11 mouse cellular contexts compared by ENCODE assay signal in the genomic region with DNA sequence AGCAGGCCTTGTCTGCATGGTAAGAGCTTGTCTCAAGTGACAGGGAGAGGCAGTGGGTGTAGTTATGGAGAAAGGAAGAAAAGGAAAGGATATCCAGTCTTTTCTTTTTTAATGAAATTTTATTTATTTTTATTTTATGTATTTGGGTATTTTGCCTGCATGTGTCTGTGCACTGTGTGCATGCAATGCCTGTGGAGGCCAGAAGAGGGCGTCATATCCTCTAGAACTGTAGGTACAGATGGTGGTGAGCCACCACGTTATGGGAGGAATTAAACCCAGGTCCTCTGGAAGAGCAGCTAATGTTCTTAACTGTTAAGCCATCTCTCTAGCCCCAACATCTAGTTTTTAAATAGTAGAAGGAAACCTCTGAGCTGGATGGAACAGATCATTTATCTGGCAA. TPM values are rescaled to one million over a fixed set of nuclear protein-coding genes. Genes with fewer than 3 reads are reported as not detected.
A peak's percentile ranks its signal among the peaks of the same experiment; 100 is the strongest.
DNase-seq lines count a peak whose midpoint lies in the region; ATAC-seq and TF ChIP-seq lines count a peak whose summit lies in the region.
"Had no signal": no experiment of that assay in that cellular context is flagged by ENCODE, and none has a peak within 500 bp of the region (broad histone marks: within the 10 kb centered on the region; RNA-seq: fewer than 3 reads in every experiment).

No protein-coding gene starts in this region.

- TF ChIP-seq POLR2A in lung, adult 2 months (IDR thresholded peaks at IDR 0.05; ENCODE audit: borderline replicate concordance, extremely low read depth, low read depth, low read length) = no peak
- TF ChIP-seq POLR2A in cortical plate, adult 2 months (IDR thresholded peaks at IDR 0.05; ENCODE audit: extremely low read depth, insufficient read depth, low read length) = no peak

- ATAC-seq in erythroid progenitor cell, adult 5-6 weeks (replicated peaks; ENCODE audit: low FRiP score, poor library complexity, severe bottlenecking) = no peak
- ATAC-seq: hindbrain, embryonic 16.5 days had no signal

- 55% methylated on average over 2 of the region's 2 CpGs for WGBS in lung, adult 2 months

- no peak overlapping the region for H3K27ac ChIP-seq in cortical plate, adult 2 months (ENCODE audit: insufficient read depth, low read length)
- H3K27ac ChIP-seq: lung, embryonic 15.5 days had no signal

- peak; percentile 25 for TF ChIP-seq CTCF in lung, adult 2 months (IDR thresholded peaks at IDR 0.05; ENCODE audit: insufficient read depth, low read length)
- 0 out of 2 replicates have a peak, but pooled peaks have one; percentile 19 for TF ChIP-seq CTCF in cortical plate, adult 2 months (IDR thresholded peaks at IDR 0.05; ENCODE audit: extremely low read depth, insufficient read depth, low read length)

- no peaks in the 10 kb centered on the region for H3K4me1 ChIP-seq in lung, adult 2 months (ENCODE audit: control insufficient read depth, insufficient read depth, low read length)
- peaks cover 3% of the 10 kb centered on the region for H3K4me1 ChIP-seq in cortical plate, adult 2 months (ENCODE audit: control insufficient read depth, insufficient read depth, low read length)

- DNase-seq in lung, adult 2 months = no peak
- DNase-seq in lung, postnatal 25 days (ENCODE audit: low spot score) = no peak
- DNase-seq in ES-CJ7 (ENCODE audit: low read depth, low spot score) = peak; percentile 31
- peak; percentile 43 to 56 for DNase-seq in thymus, postnatal 10 days (ENCODE audit: low spot score in 2 of 2)
- no peak for DNase-seq in urinary bladder, postnatal 4 days (ENCODE audit: low spot score in 2 of 2)
- DNase-seq: cerebellum, adult 8-10 months; heart, adult 11 months had no signal

- no peak overlapping the region for H3K4me3 ChIP-seq in lung, adult 2 months (replicated peaks; ENCODE audit: extremely low read depth, low read depth, low read length)
- no peak overlapping the region for H3K4me3 ChIP-seq in cortical plate, adult 2 months (ENCODE audit: insufficient read depth, low read length)
- H3K4me3 ChIP-seq: lung, embryonic 15.5 days had no signal

RNA-seq across cellular contexts. Expression of a gene that starts 2.3 kb away (rescaled TPM):
- 9.5 and 14.5 TPM in 2 replicates for polyA plus RNA-seq in lung, adult 2 months (2012; rRNA removed)
- polyA plus RNA-seq in cortical plate, adult 2 months (2012; rRNA removed) = 2.7 and 3.2 TPM in 2 replicates
- 9.2 and 10.5 TPM in 2 replicates for total RNA-seq in erythroid progenitor cell, adult 5-6 weeks (2015; ENCODE audit: low replicate concordance)
- 14.8 and 27.9 TPM in 2 replicates for total RNA-seq in erythroid progenitor cell, adult 5-6 weeks (2017; ENCODE audit: low replicate concordance)

RNA-seq across cellular contexts. Expression of a gene that starts 50.5 kb away (rescaled TPM):
- 62.3 and 84.1 TPM in 2 replicates for polyA plus RNA-seq in lung, adult 2 months (2012; rRNA removed)
- polyA plus RNA-seq in cortical plate, adult 2 months (2012; rRNA removed) = 151 and 154 TPM in 2 replicates
- 7.9 and 9.2 TPM in 2 replicates for total RNA-seq in erythroid progenitor cell, adult 5-6 weeks (2015; ENCODE audit: low replicate concordance)
- 4.4 and 6.7 TPM in 2 replicates for total RNA-seq in erythroid progenitor cell, adult 5-6 weeks (2017; ENCODE audit: low replicate concordance)

Comparison
In these comparisons a context has a peak if more than half of its experiments do, and no peak if none do; other contexts are left out.
1. DNase-seq: peak in ES-CJ7 (single experiment) and thymus, postnatal 10 days (2 of 2); none in lung, adult 2 months (single experiment), lung, postnatal 25 days (single experiment) and urinary bladder, postnatal 4 days (0 of 2).